Mouse (Mus musculus) cerebellum, adult 9-10 months (tissue): ENCODE results near the gene Ddx54.

Experiments used
- DNase-seq: peaks from one replicate; pipeline ENCODE4 v3.0.0; 2022

Ddx54 gene

GRCm38 (mm10) chr5:120647814-120648491 is 35.4 kb downstream of the Ddx54 start:
- no peak for DNase-seq

- DNase-seq = peak; percentile 51
Observed at GRCm38 (mm10) chr5:120648569-120649373, 36.2 kb downstream of the Ddx54 start, which contains the start of gene Rasal1. Rasal1 (plus strand) TSS chr5:120648812.

GRCm38 (mm10) chr5:120649374-120649933 is 36.9 kb downstream of the Ddx54 start:
- no peak for DNase-seq

- DNase-seq = no peak
Observed at GRCm38 (mm10) chr5:120649938-120650337, 37.4 kb downstream of the Ddx54 start.

GRCm38 (mm10) chr5:120651230-120651629 is 38.7 kb downstream of the Ddx54 start:
- DNase-seq = no peak

- DNase-seq = no peak
Observed at GRCm38 (mm10) chr5:120652915-120653701, 40.6 kb downstream of the Ddx54 start.

- DNase-seq = no peak
Observed at GRCm38 (mm10) chr5:120653873-120654272, 41.3 kb downstream of the Ddx54 start.

GRCm38 (mm10) chr5:120656281-120656751 is 43.8 kb downstream of the Ddx54 start:
- DNase-seq = no peak

- DNase-seq = no peak
Observed at GRCm38 (mm10) chr5:120660816-120661215, 48.3 kb downstream of the Ddx54 start.

- DNase-seq = no peak
Observed at GRCm38 (mm10) chr5:120664888-120665287, 52.3 kb downstream of the Ddx54 start.

- DNase-seq = no peak
Observed at GRCm38 (mm10) chr5:120668761-120669160, 56.2 kb downstream of the Ddx54 start.

GRCm38 (mm10) chr5:120670132-120670531 is 57.6 kb downstream of the Ddx54 start:
- DNase-seq = no peak

GRCm38 (mm10) chr5:120671865-120672264 is 59.3 kb downstream of the Ddx54 start:
- DNase-seq = no peak

GRCm38 (mm10) chr5:120673626-120674025 is 61.1 kb downstream of the Ddx54 start:
- peak; percentile 71 for DNase-seq

- no peak for DNase-seq
Observed at GRCm38 (mm10) chr5:120674229-120675145, 61.9 kb downstream of the Ddx54 start.

GRCm38 (mm10) chr5:120677516-120677915 is 65.0 kb downstream of the Ddx54 start:
- no peak for DNase-seq
